Mouse (Mus musculus) ES-Bruce4 (cell line): ENCODE measurements around the gene Krt87. TPM values are rescaled to one million over a fixed set of nuclear protein-coding genes. Genes with fewer than 3 reads are reported as not detected.

Experiments used
- H3K27ac ChIP-seq: 2 replicates; pipeline ENCODE4 v1.5.1; 2012; ENCODE audit warnings: low read length, inconsistent platforms; ENCODE audit not compliant: insufficient read depth
- H3K27me3 ChIP-seq: 2 replicates; pipeline ENCODE4 v1.6.1; 2012; ENCODE audit warnings: mild to moderate bottlenecking, low read length, inconsistent platforms; ENCODE audit not compliant: control insufficient read depth, poor library complexity, insufficient read depth, severe bottlenecking
- H3K36me3 ChIP-seq: 2 replicates; pipeline ENCODE4 v1.6.1; 2012; ENCODE audit warnings: inconsistent platforms, mild to moderate bottlenecking, low read length, moderate library complexity; ENCODE audit not compliant: control insufficient read depth, poor library complexity, insufficient read depth, severe bottlenecking
- H3K4me1 ChIP-seq: one replicate; pipeline ENCODE4 v1.8.1; 2011; ENCODE audit warnings: low read length; ENCODE audit not compliant: control insufficient read depth, insufficient read depth
- H3K4me3 ChIP-seq: 2 replicates; pipeline ENCODE4 v1.5.1; 2011; ENCODE audit warnings: low read depth, mild to moderate bottlenecking, low read length
- H3K9ac ChIP-seq: 2 replicates; pipeline ENCODE4 v1.6.1; 2012; ENCODE audit warnings: low read depth, mild to moderate bottlenecking, inconsistent platforms; ENCODE audit not compliant: poor library complexity, severe bottlenecking
- H3K9me3 ChIP-seq: replicated peaks from 2 replicates; pipeline ENCODE4 v1.6.1; 2012; ENCODE audit warnings: mild to moderate bottlenecking, low read length, inconsistent platforms; ENCODE audit not compliant: control insufficient read depth, poor library complexity, insufficient read depth, severe bottlenecking
- CTCF ChIP-seq: IDR thresholded peaks from one replicate; pipeline ENCODE4 v1.8.1; 2011; ENCODE audit warnings: low read depth, low read length
- EP300 ChIP-seq: IDR thresholded peaks from 2 replicates; pipeline ENCODE4 v1.6.1; 2011; ENCODE audit warnings: low read depth, low read length; ENCODE audit not compliant: insufficient read depth
- POLR2A ChIP-seq: IDR thresholded peaks from one replicate; pipeline ENCODE4 v1.8.1; 2011; ENCODE audit warnings: low read length; ENCODE audit not compliant: insufficient read depth
- polyA plus RNA-seq: library from polyadenylated mRNA; stranded (reverse); fragments of >200 nt; gene quantifications from 2 replicates; pipeline ENCODE4 v1.2.4, GENCODE M21; 2011; ENCODE audit warnings: low read depth; ENCODE audit not compliant: missing spikeins, insufficient read depth, insufficient read length

Krt87 gene
- polyA plus RNA-seq, 1 experiment: not detected

DNA sequence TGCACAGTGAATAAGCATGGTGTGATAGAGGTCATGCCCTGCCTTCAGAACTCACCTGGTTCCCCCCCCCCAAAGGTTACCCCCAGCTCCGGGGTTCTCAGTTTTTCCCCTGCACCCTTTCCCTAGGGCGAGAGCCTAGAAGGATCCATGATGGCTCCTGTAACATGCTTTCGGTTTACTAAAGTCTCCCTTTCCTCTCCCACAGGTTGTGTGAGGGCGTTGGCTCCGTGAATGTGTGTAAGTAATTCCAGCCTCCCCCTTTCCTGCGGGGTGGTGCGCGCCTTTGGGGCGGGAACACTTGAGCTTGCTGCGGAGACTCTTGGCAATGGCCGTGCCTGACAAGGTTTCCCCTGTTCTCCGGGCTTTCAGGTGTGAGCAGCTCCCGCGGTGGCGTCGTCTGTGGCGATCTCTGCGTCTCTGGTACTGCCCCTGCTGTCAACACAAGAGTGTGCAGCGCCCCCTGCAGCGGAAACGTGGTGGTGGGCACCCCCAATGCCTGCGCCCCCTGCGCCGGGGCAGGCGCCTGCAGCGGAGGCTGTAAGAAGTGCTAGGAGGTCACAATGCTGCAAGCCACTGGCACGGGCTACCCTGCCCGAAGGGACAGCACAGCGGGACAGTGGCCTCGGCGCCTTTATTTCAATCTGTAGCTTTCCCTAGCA is 40.5 kb upstream of the Krt87 start:
- H3K27ac ChIP-seq: no peak overlapping the region
- no peak overlapping the region for H3K4me3 ChIP-seq

DNA sequence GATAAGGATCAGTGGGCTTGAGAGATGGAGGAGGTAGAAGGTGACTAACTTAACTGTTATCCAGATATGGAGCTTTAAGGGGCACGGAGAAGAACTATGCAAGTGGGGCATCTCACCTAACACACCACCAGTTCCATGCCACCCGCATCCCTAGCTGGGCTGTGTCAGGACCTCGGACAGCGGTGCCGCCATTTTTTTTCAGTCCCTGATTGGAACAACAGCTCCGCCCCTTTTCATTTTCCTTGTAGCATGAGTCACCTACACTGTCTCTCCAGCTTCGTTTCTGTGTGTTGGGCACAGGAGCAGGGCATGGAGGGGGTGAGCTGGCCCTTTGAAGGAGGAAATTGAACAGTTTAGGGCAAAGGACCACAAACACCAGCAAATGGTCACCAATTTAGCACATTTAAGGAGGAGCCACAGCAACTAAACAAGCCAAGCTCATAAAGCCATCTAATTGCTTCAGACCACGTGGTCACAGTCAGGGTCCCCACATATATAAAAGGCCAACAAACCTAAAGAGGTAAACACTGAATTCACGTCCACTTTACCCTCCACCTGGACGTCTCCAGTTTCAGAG is 34.4 kb upstream of the Krt87 start, which contains the start of gene Krt86:
TSS of gene Krt86 (plus strand) at position 527 of the 577 bp plus-strand sequence.
- H3K36me3 ChIP-seq: no peaks in the 10 kb centered on the region
- H3K9me3 ChIP-seq: no peaks in the 10 kb centered on the region
- TF ChIP-seq EP300: no peak
- no peak for TF ChIP-seq CTCF
- no peak for TF ChIP-seq POLR2A
- H3K27me3 ChIP-seq: no peaks in the 10 kb centered on the region
- no peak within 1 kb of the TSS for H3K27ac ChIP-seq
- H3K4me1 ChIP-seq: no peaks in the 10 kb centered on the region
- H3K9ac ChIP-seq: no peak within 1 kb of the TSS
- H3K4me3 ChIP-seq: no peak within 1 kb of the TSS

More for the DNA sequence above, 40.5 kb upstream of the Krt87 start:
- TF ChIP-seq EP300 (no peak), CTCF (peak; percentile 58)
- H3K9ac ChIP-seq: no peak overlapping the region
- no peaks in the 10 kb centered on the region for H3K27me3 ChIP-seq
- H3K9me3 ChIP-seq: no peaks in the 10 kb centered on the region
- no peaks in the 10 kb centered on the region for H3K4me1 ChIP-seq
- H3K36me3 ChIP-seq: no peaks in the 10 kb centered on the region

DNA sequence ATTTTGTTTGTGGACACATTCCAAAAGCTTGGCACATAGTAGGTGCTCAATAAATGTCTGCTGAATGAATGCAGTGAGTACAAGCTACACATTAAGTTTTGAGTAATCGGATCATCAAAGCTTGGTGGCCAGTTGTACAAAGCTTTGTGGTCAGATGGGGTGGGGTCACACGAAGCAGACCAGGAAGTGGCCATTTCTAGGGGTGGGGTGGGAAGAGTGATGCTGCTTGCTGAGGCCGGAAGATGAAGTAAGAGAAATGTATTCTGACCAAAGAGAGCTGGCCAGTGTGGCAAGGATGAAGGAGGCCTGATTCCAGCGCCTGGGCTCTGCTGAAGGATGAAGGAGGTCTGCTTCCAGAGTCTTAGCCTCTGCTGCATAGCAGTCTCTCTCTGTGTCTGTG is 30.5 kb upstream of the Krt87 start:
- H3K4me3 ChIP-seq: no peak overlapping the region
- H3K9me3 ChIP-seq: no peaks in the 10 kb centered on the region
- no peak overlapping the region for H3K27ac ChIP-seq
- no peaks in the 10 kb centered on the region for H3K27me3 ChIP-seq
- H3K36me3 ChIP-seq: no peaks in the 10 kb centered on the region
- TF ChIP-seq EP300: no peak
- no peak for TF ChIP-seq POLR2A
- TF ChIP-seq CTCF: no peak
- no peak overlapping the region for H3K9ac ChIP-seq
- H3K4me1 ChIP-seq: no peaks in the 10 kb centered on the region

DNA sequence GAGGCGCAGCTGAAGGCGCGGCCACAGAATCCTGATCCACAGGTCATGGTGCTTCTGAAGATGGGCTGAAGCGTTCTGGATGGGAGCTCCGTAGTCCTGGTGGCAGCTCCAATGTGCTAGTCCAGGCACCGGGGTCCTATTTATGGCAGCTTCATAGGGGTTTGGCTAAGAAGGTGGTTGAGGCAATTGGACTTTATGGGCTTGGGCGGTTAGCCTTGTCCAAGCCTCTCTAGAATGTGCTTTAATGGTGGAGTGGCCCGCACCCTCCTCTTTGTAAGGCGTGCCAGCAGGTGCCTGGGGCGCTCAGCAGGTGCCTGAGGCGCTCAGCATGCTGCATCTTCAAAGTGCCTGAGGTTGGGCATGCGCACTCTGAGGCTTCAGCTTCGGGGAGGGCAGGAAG is 25.0 kb upstream of the Krt87 start, which contains the start of gene Krt81:
TSS of gene Krt81 (minus strand) at position 101 of the 400 bp plus-strand sequence.
- Histone ChIP-seq H3K4me1 (no peaks in the 10 kb centered on the region), H3K27me3 (no peaks in the 10 kb centered on the region), H3K27ac (no peak within 1 kb of the TSS), H3K9me3 (no peaks in the 10 kb centered on the region), H3K4me3 (no peak within 1 kb of the TSS), H3K9ac (no peak within 1 kb of the TSS), H3K36me3 (no peaks in the 10 kb centered on the region)
- TF ChIP-seq EP300 (no peak), CTCF (no peak), POLR2A (no peak)

DNA sequence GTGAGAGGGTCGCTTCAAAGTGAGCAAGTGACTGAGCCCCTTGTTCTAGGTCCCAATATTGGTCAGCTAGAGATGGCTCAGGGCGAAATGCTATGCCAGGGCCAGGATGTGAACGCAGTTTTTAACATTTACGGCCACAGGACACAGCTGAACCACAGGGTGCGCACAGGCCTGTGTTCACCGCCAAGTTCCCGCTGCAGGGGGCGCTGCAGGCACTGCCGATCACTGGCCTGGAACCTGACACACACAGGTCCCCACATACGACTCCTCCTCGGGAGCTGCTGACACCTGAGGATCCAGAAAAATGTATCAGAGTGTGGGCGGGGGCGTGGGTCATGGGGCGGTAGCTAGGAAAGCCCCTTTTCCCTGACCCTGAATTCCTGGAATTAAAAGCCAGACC is 20.7 kb upstream of the Krt87 start:
- no peaks in the 10 kb centered on the region for H3K9me3 ChIP-seq
- TF ChIP-seq EP300 (no peak), CTCF (peak; percentile 57)
- H3K9ac ChIP-seq: no peak overlapping the region
- no peaks in the 10 kb centered on the region for H3K4me1 ChIP-seq
- H3K4me3 ChIP-seq: no peak overlapping the region
- no peaks in the 10 kb centered on the region for H3K27me3 ChIP-seq
- no peak overlapping the region for H3K27ac ChIP-seq
- H3K36me3 ChIP-seq: no peaks in the 10 kb centered on the region

DNA sequence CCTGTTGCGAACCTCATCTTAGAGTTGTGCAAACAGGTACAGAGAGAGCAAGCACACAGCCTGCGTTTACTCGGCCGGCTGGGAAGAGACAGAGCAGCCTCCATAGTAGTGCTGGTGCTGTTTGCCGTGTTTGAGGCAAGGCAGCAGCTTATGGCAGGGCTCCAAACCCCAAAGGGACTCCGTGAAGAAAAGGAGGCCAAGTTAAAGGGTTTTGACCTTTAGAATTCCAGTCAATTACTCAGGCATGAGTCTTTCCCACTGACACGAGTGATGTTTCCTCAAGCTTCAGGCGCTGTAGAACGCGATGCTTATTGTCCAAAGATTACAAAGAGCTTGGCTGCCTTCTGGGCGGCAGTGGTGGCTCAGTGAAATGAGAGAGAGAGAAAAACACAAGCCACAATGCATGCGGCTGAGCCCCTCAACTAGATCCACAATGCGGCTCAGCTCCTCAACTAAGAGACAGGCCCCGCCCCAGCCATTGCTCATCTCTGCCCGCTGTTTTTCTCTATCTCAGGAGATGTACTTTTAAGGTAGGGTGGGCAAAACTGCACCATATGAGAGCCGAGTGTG is 19.8 kb upstream of the Krt87 start:
- H3K27ac ChIP-seq: no peak overlapping the region

More for the DNA sequence above, 19.8 kb upstream of the Krt87 start:
- H3K27me3 ChIP-seq: no peaks in the 10 kb centered on the region
- no peak for TF ChIP-seq POLR2A
- TF ChIP-seq CTCF: no peak
- no peaks in the 10 kb centered on the region for H3K36me3 ChIP-seq
- no peaks in the 10 kb centered on the region for H3K4me1 ChIP-seq
- H3K9ac ChIP-seq: no peak overlapping the region
- no peaks in the 10 kb centered on the region for H3K9me3 ChIP-seq
- no peak overlapping the region for H3K4me3 ChIP-seq
